Mouse (Mus musculus) urinary bladder, postnatal 4 days (tissue): ENCODE measurements around the gene Tm2d1.

Experiments
- DNase-seq, 2 experiments: peaks; one replicate each; pipeline ENCODE4 v3.0.0; 2021 to 2022; ENCODE audit warnings: low spot score in 2 of 2

The Tm2d1 gene

DNA sequence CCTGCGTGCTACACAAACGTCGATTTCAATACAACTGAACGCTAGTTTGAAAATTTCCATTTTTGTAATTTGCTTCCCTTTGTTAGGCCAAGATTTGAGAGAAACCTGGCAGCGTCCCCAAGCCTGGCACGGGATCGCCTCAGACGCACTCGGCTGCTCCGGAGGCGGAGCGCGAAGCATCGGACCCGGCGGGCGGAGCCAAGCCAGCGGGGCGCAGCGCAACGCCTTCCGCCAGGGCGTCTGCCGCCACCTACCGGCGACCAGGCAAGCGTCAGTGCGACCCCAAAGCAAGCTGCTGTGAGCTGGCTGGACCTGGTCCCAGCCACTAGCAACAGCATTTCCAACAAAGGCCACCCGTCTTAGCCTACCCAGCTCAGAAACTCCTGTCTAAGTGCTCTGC lies 60.9 kb downstream of the Tm2d1 start:
- peak; percentile 94 to 96 for DNase-seq

DNA sequence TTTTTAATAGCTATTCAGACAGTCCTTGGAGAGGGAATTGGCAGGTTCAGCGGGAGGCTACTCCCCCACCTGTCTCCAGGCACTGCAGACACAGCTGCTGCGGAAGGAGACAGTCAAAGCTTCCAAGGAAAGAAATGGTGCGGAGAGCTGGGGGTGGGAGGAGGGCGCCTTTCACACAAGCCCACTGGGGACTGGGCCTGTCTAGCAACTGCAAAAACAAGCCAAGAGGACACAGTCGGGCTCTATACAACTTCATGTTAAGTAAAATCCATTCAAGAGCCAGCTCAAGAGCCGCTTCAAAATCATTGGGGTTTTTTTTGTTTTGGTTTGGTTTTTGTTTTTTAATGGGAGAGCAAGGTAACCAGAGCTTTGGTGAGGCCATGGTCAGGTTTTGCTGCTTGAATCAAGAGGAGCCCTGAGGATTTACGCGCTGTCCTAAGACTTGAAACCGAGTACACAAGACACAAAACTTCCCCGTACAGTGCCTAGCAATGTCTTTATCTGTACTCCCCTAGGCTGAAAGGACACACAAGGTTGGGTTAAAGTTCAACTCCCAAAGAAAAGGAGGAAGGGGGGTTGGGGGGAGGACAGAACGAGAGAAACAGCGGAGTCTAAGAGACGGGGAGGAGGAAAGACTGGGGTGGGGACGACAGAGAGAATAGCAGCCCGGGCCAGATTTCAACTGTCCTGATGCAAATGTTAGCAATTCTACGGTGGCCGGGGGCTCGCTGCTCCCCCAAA lies 61.6 kb downstream of the Tm2d1 start:
- DNase-seq = peak in 1 of 2 experiments; percentile 48

- no peak for DNase-seq
Observed at GRCm38 (mm10) chr4:98318769-98319168, 64.3 kb downstream of the Tm2d1 start.

- no peak for DNase-seq
Observed at GRCm38 (mm10) chr4:98317149-98317548, 66.0 kb downstream of the Tm2d1 start.
